Mouse (Mus musculus): ENCODE results near the gene Txnip.
A peak's percentile ranks its signal among the peaks of the same experiment; 100 is the strongest.
"Not testable (repeated sequence)": the region's sequence is repeated elsewhere in the genome, so short reads cannot be mapped to it uniquely, and the experiment has no call there.

Gene Txnip

GRCm38 (mm10) chr3:96593374-96593773 lies 35.6 kb downstream of the Txnip start:
- DNase-seq (ENCODE audit: low spot score in 2 of 2), result no peak

GRCm38 (mm10) chr3:96593790-96594560 lies 36.2 kb downstream of the Txnip start, which contains the start of gene Polr3gl:
Polr3gl (minus strand) TSS chr3:96594181.
- peak; percentile 82 to 89 for DNase-seq (ENCODE audit: low spot score in 2 of 2)

GRCm38 (mm10) chr3:96594851-96595250 lies 37.1 kb downstream of the Txnip start:
- DNase-seq (ENCODE audit: low spot score in 2 of 2), result no peak

- DNase-seq (ENCODE audit: low spot score in 2 of 2), result no peak
These were observed 37.9 kb downstream of the Txnip start for GRCm38 (mm10) chr3:96595661-96596060.

- no peak for DNase-seq (ENCODE audit: low spot score in 2 of 2)
These were observed 38.5 kb downstream of the Txnip start, which contains the start of gene Ankrd34a for GRCm38 (mm10) chr3:96596228-96596707. Ankrd34a (plus strand) TSS chr3:96596636.

- DNase-seq (ENCODE audit: low spot score in 2 of 2), result no peak
These were observed 39.1 kb downstream of the Txnip start for GRCm38 (mm10) chr3:96596855-96597254.

GRCm38 (mm10) chr3:96597435-96597891 lies 39.7 kb downstream of the Txnip start:
- no peak for DNase-seq (ENCODE audit: low spot score in 2 of 2)

GRCm38 (mm10) chr3:96598156-96599068 lies 40.7 kb downstream of the Txnip start:
- DNase-seq (ENCODE audit: low spot score in 2 of 2), result no peak

- DNase-seq (ENCODE audit: low spot score in 2 of 2), result no peak
These were observed 41.3 kb downstream of the Txnip start for GRCm38 (mm10) chr3:96599069-96599393.

- no peak for DNase-seq (ENCODE audit: low spot score in 2 of 2)
These were observed 41.7 kb downstream of the Txnip start for GRCm38 (mm10) chr3:96599411-96599810.

GRCm38 (mm10) chr3:96600639-96601250 lies 43.0 kb downstream of the Txnip start, which contains the start of gene Lix1l:
Lix1l (plus strand) TSS chr3:96601149.
- DNase-seq (ENCODE audit: low spot score in 2 of 2), result peak; percentile 50 to 75

GRCm38 (mm10) chr3:96601251-96601787 lies 43.6 kb downstream of the Txnip start:
- no peak for DNase-seq (ENCODE audit: low spot score in 2 of 2)

- no peak for DNase-seq (ENCODE audit: low spot score in 2 of 2)
These were observed 44.4 kb downstream of the Txnip start for GRCm38 (mm10) chr3:96601941-96602703.

GRCm38 (mm10) chr3:96602704-96603084 lies 44.9 kb downstream of the Txnip start:
- no peak for DNase-seq (ENCODE audit: low spot score in 2 of 2)

- DNase-seq (ENCODE audit: low spot score in 2 of 2), result no peak
These were observed 45.6 kb downstream of the Txnip start for GRCm38 (mm10) chr3:96603311-96603710.

GRCm38 (mm10) chr3:96606007-96606406 lies 48.2 kb downstream of the Txnip start:
- DNase-seq (ENCODE audit: low spot score in 2 of 2), result not testable (repeated sequence)

GRCm38 (mm10) chr3:96606618-96607017 lies 48.9 kb downstream of the Txnip start:
- no peak for DNase-seq (ENCODE audit: low spot score in 2 of 2)

Data from natural killer cell, adult 2 months (primary cell).